7 mouse cellular contexts compared by ENCODE assay signal in genomic region chr17:24212441-24213018, GRCm38 (mm10). TPM values are rescaled to one million over a fixed set of nuclear protein-coding genes. Genes with fewer than 3 reads are reported as not detected.
DNase-seq lines count a peak whose midpoint lies in the region; ATAC-seq and TF ChIP-seq lines count a peak whose summit lies in the region.

No protein-coding gene starts in this region.

- H3K9ac ChIP-seq in lung, embryonic 15.5 days, result no peak overlapping the region
- no peak overlapping the region for H3K9ac ChIP-seq in forebrain, embryonic 14.5 days (ENCODE audit: low read length)
- H3K9ac ChIP-seq in limb, embryonic 13.5 days, result no peak overlapping the region

- H3K36me3 ChIP-seq in lung, embryonic 15.5 days, result peaks cover 17% of the 10 kb centered on the region
- peaks cover 19% of the 10 kb centered on the region for H3K36me3 ChIP-seq in forebrain, embryonic 14.5 days (ENCODE audit: control insufficient read depth, insufficient read depth, low read length)
- H3K36me3 ChIP-seq in limb, embryonic 13.5 days, result peaks cover 33% of the 10 kb centered on the region
- H3K36me3 ChIP-seq in small intestine, adult 2 months (ENCODE audit: control insufficient read depth, insufficient read depth, low read length), result peaks cover 7% of the 10 kb centered on the region

- H3K27me3 ChIP-seq in lung, embryonic 15.5 days, result 0 out of 2 replicates have a peak, but pooled peaks cover 12% of the 10 kb centered on the region
- H3K27me3 ChIP-seq in forebrain, embryonic 14.5 days (replicated peaks; ENCODE audit: control insufficient read depth, insufficient read depth, low read length), result peaks cover 11% of the 10 kb centered on the region
- no peaks in the 10 kb centered on the region for H3K27me3 ChIP-seq in limb, embryonic 13.5 days
- peaks cover 15% of the 10 kb centered on the region for H3K27me3 ChIP-seq in small intestine, adult 2 months (ENCODE audit: control insufficient read depth, insufficient read depth, low read length)

- H3K4me3 ChIP-seq in lung, embryonic 15.5 days, result peak overlapping the region; percentile 45
- peak overlapping the region; percentile 55; the same call in 1 of the 2 replicates for H3K4me3 ChIP-seq in forebrain, embryonic 14.5 days (ENCODE audit: low read depth, low read length)
- peak overlapping the region; percentile 56 for H3K4me3 ChIP-seq in limb, embryonic 13.5 days
- H3K4me3 ChIP-seq in small intestine, adult 2 months (ENCODE audit: low read depth, low read length), result no peak overlapping the region

- WGBS in lung, embryonic 15.5 days, result 27% methylated on average over 5 of the region's 5 CpGs
- 27% methylated on average over 5 of the region's 5 CpGs for WGBS in forebrain, embryonic 14.5 days
- WGBS in limb, embryonic 13.5 days, result 26% methylated on average over 5 of the region's 5 CpGs
- WGBS in small intestine, adult 2 months, result 56% methylated on average over 5 of the region's 5 CpGs

- no peak for ATAC-seq in lung, embryonic 15.5 days (ENCODE audit: borderline replicate concordance, extremely low read depth, low FRiP score, low TSS enrichment)
- ATAC-seq in forebrain, embryonic 14.5 days, result no peak
- ATAC-seq in limb, embryonic 13.5 days (ENCODE audit: low FRiP score, low read depth), result no peak

- peaks cover 45% of the 10 kb centered on the region for H3K4me1 ChIP-seq in lung, embryonic 15.5 days
- peaks cover 30% of the 10 kb centered on the region for H3K4me1 ChIP-seq in forebrain, embryonic 14.5 days (ENCODE audit: control insufficient read depth, insufficient read depth, low read length)
- H3K4me1 ChIP-seq in limb, embryonic 13.5 days, result peaks cover 43% of the 10 kb centered on the region
- H3K4me1 ChIP-seq in small intestine, adult 2 months (ENCODE audit: control insufficient read depth, insufficient read depth, insufficient read length, low read length), result peaks cover 23% of the 10 kb centered on the region

- no peak for DNase-seq in lung, postnatal 14 days
- no peak for DNase-seq in forebrain, embryonic 14.5 days (ENCODE audit: low spot score)
- DNase-seq in ovary, postnatal 14 days (ENCODE audit: low spot score), result no peak
- DNase-seq in gastrocnemius, adult 18-20 months (ENCODE audit: low spot score), result no peak

- TF ChIP-seq POLR2A in small intestine, adult 2 months (IDR thresholded peaks at IDR 0.05; ENCODE audit: low read depth, low read length), result no peak

- H3K9me3 ChIP-seq in lung, embryonic 15.5 days, result no peaks in the 10 kb centered on the region
- H3K9me3 ChIP-seq in forebrain, embryonic 14.5 days (replicated peaks; ENCODE audit: control insufficient read depth, low read length), result no peaks in the 10 kb centered on the region
- no peaks in the 10 kb centered on the region for H3K9me3 ChIP-seq in limb, embryonic 13.5 days

- peak overlapping the region; percentile 74; the same call in 1 of the 2 replicates for H3K27ac ChIP-seq in lung, embryonic 15.5 days
- no peak overlapping the region for H3K27ac ChIP-seq in forebrain, embryonic 14.5 days (ENCODE audit: low read depth, low read length)
- peak overlapping the region; percentile 97; the same call in 1 of the 2 replicates for H3K27ac ChIP-seq in limb, embryonic 13.5 days
- 0 out of 2 replicates have a peak overlapping the region, but pooled peaks have one; percentile 23 for H3K27ac ChIP-seq in small intestine, adult 2 months (ENCODE audit: insufficient read depth, low read depth, low read length)

- peak overlapping the region; percentile 96 for H3K4me2 ChIP-seq in lung, embryonic 15.5 days
- peak overlapping the region; percentile 98 for H3K4me2 ChIP-seq in forebrain, embryonic 14.5 days (ENCODE audit: low read length)
- H3K4me2 ChIP-seq in limb, embryonic 13.5 days (replicated peaks), result peak overlapping the region; percentile 98

- TF ChIP-seq CTCF in small intestine, adult 2 months (IDR thresholded peaks at IDR 0.05; ENCODE audit: extremely low read depth, insufficient read length, insufficient replicate concordance, low read depth, low read length), result no peak

RNA-seq across cellular contexts. Expression of gene Ntn3, which starts 3.2 kb away (rescaled TPM):
- 6.1 and 6.7 TPM in 2 replicates for polyA plus RNA-seq in lung, embryonic 15.5 days (2015; fragmentation: Nextera tagmentation; extraction: Ambion mirVana)
- polyA plus RNA-seq in forebrain, embryonic 14.5 days (2014; fragmentation: Nextera tagmentation; extraction: Ambion mirVana), result 2.6 and 3.0 TPM in 2 replicates
- polyA plus RNA-seq in limb, embryonic 13.5 days (2015; fragmentation: Nextera tagmentation; extraction: Ambion mirVana), result 14.5 and 14.9 TPM in 2 replicates
- 1.3 and 1.6 TPM in 2 replicates for polyA plus RNA-seq in small intestine, adult 2 months (2012; rRNA removed)
- total RNA-seq in gastrocnemius, adult 18-20 months (2021), result under 1 TPM; 0.21 to 0.31 TPM

RNA-seq across cellular contexts. Expression of gene Tbc1d24, which starts 7.2 kb away (rescaled TPM):
- polyA plus RNA-seq in lung, embryonic 15.5 days (2015; fragmentation: Nextera tagmentation; extraction: Ambion mirVana), result 4.7 and 5.4 TPM in 2 replicates
- polyA plus RNA-seq in forebrain, embryonic 14.5 days (2014; fragmentation: Nextera tagmentation; extraction: Ambion mirVana), result 10.5 and 15.0 TPM in 2 replicates
- 9.1 and 10.2 TPM in 2 replicates for polyA plus RNA-seq in limb, embryonic 13.5 days (2015; fragmentation: Nextera tagmentation; extraction: Ambion mirVana)
- polyA plus RNA-seq in small intestine, adult 2 months (2012; rRNA removed), result 11.4 and 62.9 TPM in 2 replicates
- total RNA-seq in gastrocnemius, adult 18-20 months (2021), result 1 to 10 TPM; 4.2 to 5.5 TPM

RNA-seq across cellular contexts. Expression of gene Tedc2, which starts 8.1 kb away (rescaled TPM):
- polyA plus RNA-seq in lung, embryonic 15.5 days (2015; fragmentation: Nextera tagmentation; extraction: Ambion mirVana), result 11.5 and 12.4 TPM in 2 replicates
- polyA plus RNA-seq in forebrain, embryonic 14.5 days (2014; fragmentation: Nextera tagmentation; extraction: Ambion mirVana), result 11.0 and 12.5 TPM in 2 replicates
- 15.8 and 16.3 TPM in 2 replicates for polyA plus RNA-seq in limb, embryonic 13.5 days (2015; fragmentation: Nextera tagmentation; extraction: Ambion mirVana)
- 4.2 and 4.6 TPM in 2 replicates for polyA plus RNA-seq in small intestine, adult 2 months (2012; rRNA removed)
- 1 to 10 TPM; 1.2 to 1.5 TPM for total RNA-seq in gastrocnemius, adult 18-20 months (2021)

RNA-seq across cellular contexts. Expression of gene Ccnf, which starts 38.8 kb away (rescaled TPM):
- 71.7 and 77.0 TPM in 2 replicates for polyA plus RNA-seq in lung, embryonic 15.5 days (2015; fragmentation: Nextera tagmentation; extraction: Ambion mirVana)
- polyA plus RNA-seq in forebrain, embryonic 14.5 days (2014; fragmentation: Nextera tagmentation; extraction: Ambion mirVana), result 31.8 and 34.3 TPM in 2 replicates
- 65.4 and 67.0 TPM in 2 replicates for polyA plus RNA-seq in limb, embryonic 13.5 days (2015; fragmentation: Nextera tagmentation; extraction: Ambion mirVana)
- 4.1 and 8.4 TPM in 2 replicates for polyA plus RNA-seq in small intestine, adult 2 months (2012; rRNA removed)
- under 1 TPM; 0.25 to 0.50 TPM for total RNA-seq in gastrocnemius, adult 18-20 months (2021)

RNA-seq across cellular contexts. Expression of gene Atp6v0c, which starts 43.0 kb away (rescaled TPM):
- 447 and 455 TPM in 2 replicates for polyA plus RNA-seq in lung, embryonic 15.5 days (2015; fragmentation: Nextera tagmentation; extraction: Ambion mirVana)
- polyA plus RNA-seq in forebrain, embryonic 14.5 days (2014; fragmentation: Nextera tagmentation; extraction: Ambion mirVana), result 1,021 and 1,033 TPM in 2 replicates
- 446 and 468 TPM in 2 replicates for polyA plus RNA-seq in limb, embryonic 13.5 days (2015; fragmentation: Nextera tagmentation; extraction: Ambion mirVana)
- polyA plus RNA-seq in small intestine, adult 2 months (2012; rRNA removed), result 549 and 948 TPM in 2 replicates
- total RNA-seq in gastrocnemius, adult 18-20 months (2021), result 100 to 1,000 TPM; 151 to 164 TPM
